Mouse (Mus musculus) liver, embryonic 16.5 days (tissue): ENCODE results near the gene Rnf19b. TPM values are rescaled to one million over a fixed set of nuclear protein-coding genes. Genes with fewer than 3 reads are reported as not detected.
A peak's percentile ranks its signal among the peaks of the same experiment; 100 is the strongest.

Source experiments
- ATAC-seq: fragments of 200-750 bp; cut with Nextera tagmentation; 2 replicates; pipeline ENCODE4 v1.8.0; 2017; ENCODE audit warnings: low read depth, mild to moderate bottlenecking, moderate number of reproducible peaks, moderate library complexity
- H3K27ac ChIP-seq: fragments of 300-500 bp; sonication (generic); 2 replicates; pipeline ENCODE4 v1.5.1; 2014; ENCODE audit warnings: mild to moderate bottlenecking, low read length
- H3K27me3 ChIP-seq: fragments of 300-500 bp; sonication (generic); 2 replicates; pipeline ENCODE4 v1.6.1; 2014; ENCODE audit warnings: low read depth, low read length, mixed read lengths; ENCODE audit not compliant: control insufficient read depth, insufficient read depth
- H3K36me3 ChIP-seq: fragments of 300-500 bp; sonication (generic); 2 replicates; pipeline ENCODE4 v1.6.1; 2014; ENCODE audit warnings: mild to moderate bottlenecking; ENCODE audit not compliant: control insufficient read depth, insufficient read depth
- H3K4me1 ChIP-seq: fragments of 300-500 bp; sonication (generic); 2 replicates; pipeline ENCODE4 v1.6.1; 2014; ENCODE audit warnings: low read depth, low read length, mixed read lengths; ENCODE audit not compliant: control insufficient read depth
- H3K4me2 ChIP-seq: fragments of 300-500 bp; sonication (generic); 2 replicates; pipeline ENCODE4 v1.6.1; 2014; ENCODE audit warnings: low read depth, low read length, mixed read lengths
- H3K4me3 ChIP-seq: fragments of 300-500 bp; sonication (generic); 2 replicates; pipeline ENCODE4 v1.5.1; 2014; ENCODE audit warnings: low read depth, mild to moderate bottlenecking, low read length
- H3K9ac ChIP-seq: fragments of 300-500 bp; sonication (generic); 2 replicates; pipeline ENCODE4 v1.6.1; 2014; ENCODE audit warnings: low read depth, low read length
- H3K9me3 ChIP-seq: fragments of 300-500 bp; sonication (generic); replicated peaks from 2 replicates; pipeline ENCODE4 v1.6.1; 2016; ENCODE audit warnings: low read length; ENCODE audit not compliant: control insufficient read depth
- whole genome bisulfite sequencing: fragments of 180-500 bp; shearing (Covaris S2); extraction: QIAGEN DNeasy Blood & Tissue Kit; methylation state at CpG from one replicate; pipeline ENCODE4 v1.1.7; 2014; ENCODE audit not compliant: insufficient replicate concordance; 5-methylcytosine and 5-hydroxymethylcytosine counted together
- polyA plus RNA-seq: library from polyadenylated mRNA; unstranded; fragments of >200 nt; fragmentation: Nextera tagmentation; extraction: Ambion mirVana; gene quantifications from 2 replicates; pipeline ENCODE4 v1.2.1, GENCODE M21; 2015

Rnf19b gene
- polyA plus RNA-seq, 1 experiment from 2014 or later, result 4.4 TPM

DNA sequence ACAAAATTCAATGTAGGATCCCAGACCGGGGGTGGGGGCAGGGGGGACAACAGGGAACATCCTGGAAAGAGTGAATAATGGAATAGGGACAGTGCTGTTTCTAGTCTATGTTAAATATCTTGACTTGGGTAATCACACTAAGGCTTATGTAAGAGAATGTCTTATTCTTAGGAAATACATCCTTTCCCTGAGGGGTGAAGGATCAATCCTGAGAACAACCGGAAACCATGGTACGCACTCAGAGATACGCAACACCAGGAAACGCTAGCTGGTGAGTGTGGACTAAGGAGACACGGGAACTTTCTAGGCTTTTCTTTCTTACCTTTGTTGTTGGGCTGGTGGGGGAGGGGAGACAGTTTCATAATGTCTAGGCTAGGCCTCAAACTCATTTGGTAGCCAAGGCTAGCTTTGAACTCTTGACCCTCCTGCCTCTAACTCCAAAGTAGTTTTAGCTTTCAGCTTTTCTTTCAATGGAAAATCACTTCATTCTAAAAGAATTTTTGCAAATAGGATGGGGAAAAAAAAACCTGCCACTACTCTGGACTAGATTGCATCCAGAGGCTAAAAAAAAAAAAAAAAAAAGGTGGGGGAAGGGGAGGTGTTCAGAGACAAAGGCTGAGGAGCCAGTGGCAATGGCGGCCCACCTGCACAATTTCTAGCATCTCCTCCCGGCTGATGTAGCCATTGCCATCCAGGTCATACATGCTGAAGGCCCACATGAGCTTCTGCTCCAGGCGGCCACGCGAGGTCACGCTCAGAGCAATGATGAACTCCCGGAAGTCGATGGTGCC, 59.8 kb downstream of the Rnf19b start:
- H3K4me1 ChIP-seq, result peaks cover 3% of the 10 kb centered on the region
- no peak overlapping the region for H3K27ac ChIP-seq
- no peaks in the 10 kb centered on the region for H3K9me3 ChIP-seq
- peaks cover 44% of the 10 kb centered on the region for H3K27me3 ChIP-seq
- WGBS, result 74% methylated on average over 14 of the region's 14 CpGs
- H3K36me3 ChIP-seq, result no peaks in the 10 kb centered on the region
- H3K9ac ChIP-seq, result no peak overlapping the region
- H3K4me2 ChIP-seq, result no peak overlapping the region
- no peak overlapping the region for H3K4me3 ChIP-seq
- ATAC-seq, result no peak

DNA sequence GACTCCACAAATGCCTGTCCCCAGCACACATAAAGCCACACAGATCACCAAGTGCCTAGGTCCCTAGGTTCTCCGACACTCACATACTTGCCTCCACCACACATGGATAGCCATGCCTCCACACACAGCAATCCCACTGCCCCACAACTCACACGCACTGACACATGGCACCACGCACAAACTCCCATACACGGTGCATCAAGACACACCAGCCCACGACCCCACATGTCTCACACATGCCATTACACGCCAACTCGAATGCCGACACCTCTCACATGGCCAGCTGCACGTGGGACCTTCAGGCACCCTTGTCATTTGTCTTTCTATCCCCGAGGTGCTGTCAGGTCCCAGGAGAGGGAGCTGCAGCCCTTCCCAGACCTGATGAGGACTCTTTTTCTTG, 61.6 kb downstream of the Rnf19b start:
- Histone ChIP-seq H3K36me3 (no peaks in the 10 kb centered on the region), H3K4me3 (no peak overlapping the region), H3K27me3 (peaks cover 57% of the 10 kb centered on the region), H3K4me2 (no peak overlapping the region), H3K9ac (no peak overlapping the region), H3K9me3 (no peaks in the 10 kb centered on the region), H3K27ac (no peak overlapping the region), H3K4me1 (peaks cover 3% of the 10 kb centered on the region)
- WGBS, result 59% methylated on average over 10 of the region's 10 CpGs
- ATAC-seq, result no peak

DNA sequence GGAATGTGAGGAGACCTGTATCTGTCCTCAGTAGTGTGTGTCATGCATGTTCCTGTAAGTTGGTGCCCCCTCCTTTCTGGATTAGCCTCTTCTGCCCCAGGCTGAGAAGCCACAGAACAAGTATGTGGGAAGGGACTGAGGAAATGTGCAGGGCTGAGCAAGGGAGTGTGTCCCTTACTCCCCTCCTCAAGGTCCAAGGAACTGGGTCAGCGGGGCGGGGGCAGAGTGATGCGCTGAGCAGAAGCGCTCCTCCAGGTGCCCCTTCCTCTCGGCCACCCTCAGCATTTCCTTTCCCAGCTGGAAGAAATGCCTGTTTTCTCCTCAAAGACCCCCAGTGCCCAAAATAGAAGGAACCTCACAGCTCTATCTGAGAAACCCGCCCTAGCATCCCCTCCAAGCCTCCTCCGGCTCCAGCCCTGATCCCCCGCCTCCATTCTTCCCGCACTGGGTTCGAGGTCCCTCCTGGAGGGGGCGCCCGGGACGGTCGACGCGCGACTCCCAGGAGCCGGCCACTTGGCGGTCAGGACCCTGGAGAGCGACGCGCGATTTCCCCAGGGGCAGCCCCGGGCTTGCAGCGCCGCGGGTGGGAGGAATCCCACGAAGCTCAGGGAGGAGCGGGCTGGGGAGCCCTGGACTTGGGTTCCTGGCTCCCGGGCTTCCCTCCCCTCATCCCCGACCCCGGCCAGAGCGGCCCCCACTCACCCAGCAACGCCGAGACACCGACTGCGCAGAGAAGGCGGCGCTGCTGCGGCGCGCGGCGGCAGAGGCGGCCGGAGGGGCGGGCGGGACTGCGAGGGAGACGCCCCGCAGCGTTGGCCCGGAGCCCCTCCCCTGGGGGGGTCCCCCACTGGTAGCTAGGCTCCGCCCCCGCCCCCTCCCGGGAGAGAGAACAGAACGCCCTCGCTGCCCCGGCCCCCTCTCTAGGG, 62.7 kb downstream of the Rnf19b start:
- peak; percentile 39 for ATAC-seq
- Histone ChIP-seq H3K27ac (no peak overlapping the region), H3K4me1 (peaks cover 3% of the 10 kb centered on the region), H3K4me3 (peak overlapping the region; percentile 39), H3K9ac (no peak overlapping the region), H3K27me3 (peaks cover 67% of the 10 kb centered on the region), H3K36me3 (no peaks in the 10 kb centered on the region), H3K9me3 (no peaks in the 10 kb centered on the region), H3K4me2 (peak overlapping the region; percentile 46)
- 2% methylated on average over 48 of the region's 59 CpGs for WGBS

DNA sequence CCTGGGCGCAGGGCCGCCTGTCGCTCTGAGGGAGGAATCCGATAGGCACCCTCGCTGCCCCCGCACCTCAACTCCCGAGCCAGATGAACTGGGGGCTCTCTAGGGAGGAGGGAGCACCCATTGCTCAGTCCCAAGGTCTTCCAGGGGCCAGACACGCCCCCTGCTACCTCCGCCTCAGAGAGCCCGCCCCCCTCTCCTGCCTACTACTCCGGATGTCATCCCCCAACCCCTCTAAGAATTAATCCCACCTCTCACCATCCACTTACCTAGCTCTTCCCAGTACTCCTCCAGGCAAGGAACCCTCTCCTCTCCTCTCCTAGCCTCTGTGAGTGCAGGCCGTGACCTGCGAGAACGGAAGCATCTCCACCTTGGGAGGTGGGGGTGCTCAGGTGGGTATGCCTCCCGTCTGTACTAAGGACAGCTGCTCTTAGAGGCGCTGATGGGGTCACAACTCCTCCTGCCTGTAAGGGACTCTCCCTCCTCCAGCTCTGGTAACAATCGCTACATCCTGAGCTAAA, 63.6 kb downstream of the Rnf19b start, which contains the start of gene Hpca:
TSS of gene Hpca (minus strand) at position 468 of the 518 bp plus-strand sequence.
- H3K4me1 ChIP-seq, result peaks cover 3% of the 10 kb centered on the region
- H3K27me3 ChIP-seq, result peaks cover 74% of the 10 kb centered on the region
- H3K4me2 ChIP-seq, result peak within 1 kb of the TSS; percentile 46
- 3% methylated on average over 17 of the region's 17 CpGs for WGBS
- H3K9ac ChIP-seq, result no peak within 1 kb of the TSS
- no peaks in the 10 kb centered on the region for H3K9me3 ChIP-seq
- no peak for ATAC-seq
- H3K27ac ChIP-seq, result no peak within 1 kb of the TSS
- H3K36me3 ChIP-seq, result no peaks in the 10 kb centered on the region
- H3K4me3 ChIP-seq, result peak within 1 kb of the TSS; percentile 39

DNA sequence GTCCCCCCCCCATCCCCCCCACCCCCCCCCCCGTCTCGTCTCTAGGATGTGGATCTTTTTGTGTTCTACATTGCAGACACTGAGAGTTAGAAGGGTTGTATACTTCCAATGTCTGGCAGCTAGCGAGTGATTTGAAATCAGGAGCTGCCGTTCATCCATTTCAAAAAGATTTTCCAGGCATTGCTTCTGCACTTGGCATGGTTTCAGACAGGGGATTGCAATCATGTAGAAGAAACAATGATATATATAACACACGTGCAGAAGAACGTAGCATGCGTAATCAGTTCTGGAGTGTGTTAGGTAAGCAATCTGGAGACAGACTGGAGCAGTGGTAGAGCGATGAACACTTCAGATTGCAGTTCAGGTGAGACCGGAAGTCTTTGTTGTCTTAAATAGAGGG, 64.0 kb downstream of the Rnf19b start:
- Histone ChIP-seq H3K4me1 (peaks cover 3% of the 10 kb centered on the region), H3K9me3 (no peaks in the 10 kb centered on the region), H3K9ac (no peak overlapping the region), H3K27ac (no peak overlapping the region), H3K4me3 (no peak overlapping the region), H3K36me3 (no peaks in the 10 kb centered on the region), H3K4me2 (no peak overlapping the region), H3K27me3 (peaks cover 75% of the 10 kb centered on the region)
- 37% methylated on average over 9 of the region's 9 CpGs for WGBS
- ATAC-seq, result no peak

DNA sequence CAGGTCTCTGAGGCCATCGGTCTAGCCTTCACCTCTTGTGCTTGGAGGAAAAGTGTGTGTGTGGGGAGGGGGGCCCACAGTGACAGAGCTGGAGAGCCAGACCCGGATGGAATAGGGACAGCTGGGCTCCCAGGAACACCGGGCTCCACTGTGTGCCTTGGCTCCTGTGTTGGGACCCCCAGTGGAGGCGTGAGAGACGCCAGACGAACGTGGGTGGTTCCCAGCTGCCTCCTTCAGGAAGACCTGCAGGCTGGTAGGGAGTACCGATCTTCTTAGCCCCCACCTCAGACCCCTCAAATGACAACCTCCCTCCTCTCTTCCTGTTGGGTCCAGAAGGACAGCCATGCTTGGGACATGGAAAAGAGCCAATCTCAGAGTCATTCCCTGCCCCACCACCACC, 64.6 kb downstream of the Rnf19b start:
- Histone ChIP-seq H3K4me2 (no peak overlapping the region), H3K4me1 (peaks cover 3% of the 10 kb centered on the region), H3K9me3 (no peaks in the 10 kb centered on the region), H3K9ac (no peak overlapping the region), H3K36me3 (no peaks in the 10 kb centered on the region), H3K4me3 (no peak overlapping the region), H3K27me3 (peaks cover 75% of the 10 kb centered on the region), H3K27ac (no peak overlapping the region)
- no peak for ATAC-seq
- 17% methylated on average over 8 of the region's 8 CpGs for WGBS

DNA sequence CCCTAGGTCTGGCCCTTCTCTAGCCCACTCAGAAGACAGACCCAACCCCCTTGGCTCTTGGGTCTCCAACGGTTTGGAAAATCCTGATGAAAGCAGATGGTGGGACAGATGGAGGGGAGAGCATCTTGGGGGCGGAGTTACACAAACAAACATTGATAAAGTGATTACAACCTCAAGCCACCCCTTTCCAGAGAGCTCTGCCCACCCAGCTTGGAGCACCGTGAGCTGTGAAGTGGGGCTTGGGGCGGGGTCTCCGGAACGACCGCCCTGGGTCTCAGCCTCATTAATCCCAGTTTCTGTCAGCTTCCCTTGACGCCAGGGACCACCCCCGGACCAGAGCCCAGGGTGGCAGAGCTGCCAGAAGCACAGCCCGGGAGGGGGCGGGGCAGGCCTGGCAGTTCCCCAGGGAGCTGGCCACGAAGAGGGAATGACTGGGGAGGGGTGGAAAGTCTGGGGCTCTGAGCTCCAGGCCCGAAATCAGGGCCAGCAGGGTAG, 66.6 kb downstream of the Rnf19b start:
- H3K4me3 ChIP-seq, result no peak overlapping the region
- no peak for ATAC-seq
- no peak overlapping the region for H3K4me2 ChIP-seq
- H3K4me1 ChIP-seq, result peaks cover 3% of the 10 kb centered on the region
- no peaks in the 10 kb centered on the region for H3K9me3 ChIP-seq
- no peaks in the 10 kb centered on the region for H3K36me3 ChIP-seq
- peaks cover 64% of the 10 kb centered on the region for H3K27me3 ChIP-seq
- H3K27ac ChIP-seq, result no peak overlapping the region
- WGBS, result 7% methylated on average over 13 of the region's 13 CpGs
- no peak overlapping the region for H3K9ac ChIP-seq

DNA sequence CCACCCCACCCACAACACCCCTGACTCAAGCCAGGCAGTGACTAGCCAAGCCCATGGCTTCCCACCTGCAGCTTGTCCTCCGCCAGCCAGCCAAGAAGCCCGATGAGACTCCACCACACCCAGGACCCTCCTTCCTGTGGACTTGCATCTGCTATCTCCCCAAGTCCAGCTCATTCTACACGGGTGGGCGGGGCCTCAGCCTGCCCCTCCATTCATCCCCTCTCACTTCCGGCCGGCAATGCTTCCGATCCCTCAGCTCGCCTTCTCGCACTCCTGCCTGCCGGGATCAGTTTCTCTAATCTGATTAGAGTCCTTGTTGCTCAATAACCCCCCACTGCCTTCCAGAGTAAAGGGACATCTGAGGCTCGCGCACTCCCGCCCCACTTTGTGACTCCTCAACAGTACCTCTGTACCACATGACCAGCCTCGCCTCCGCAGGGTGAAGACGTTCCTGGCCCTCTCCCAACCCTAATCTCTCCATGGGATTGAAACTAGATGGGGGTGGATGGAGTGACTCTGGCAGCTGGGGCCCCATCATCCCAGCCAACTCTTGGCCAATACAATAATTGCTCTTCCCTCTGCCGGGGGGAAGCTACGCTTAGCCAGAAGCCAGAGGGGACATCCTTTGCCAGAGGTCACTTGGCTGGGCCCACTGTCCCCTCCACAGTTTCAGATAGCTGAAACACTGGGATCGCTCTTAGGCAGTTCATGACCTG, 67.8 kb downstream of the Rnf19b start:
- Histone ChIP-seq H3K9ac (no peak overlapping the region), H3K4me2 (peak overlapping the region; percentile 15; the same call in 1 of the 2 replicates), H3K4me3 (no peak overlapping the region), H3K36me3 (no peaks in the 10 kb centered on the region), H3K27me3 (peaks cover 59% of the 10 kb centered on the region), H3K9me3 (no peaks in the 10 kb centered on the region), H3K27ac (no peak overlapping the region), H3K4me1 (peaks cover 10% of the 10 kb centered on the region)
- 11% methylated on average over 19 of the region's 19 CpGs for WGBS
- ATAC-seq, result no peak
